Mouse (Mus musculus) lung, adult 2 months (tissue): ENCODE results near the gene Zcchc18.

Experiments
- CTCF ChIP-seq: fragments of 200-500 bp; IDR thresholded peaks from 2 replicates; pipeline ENCODE4 v1.5.1; 2011; ENCODE audit warnings: mild to moderate bottlenecking, low read length, control low read depth; ENCODE audit not compliant: insufficient read depth
- POLR2A ChIP-seq: fragments of 200-500 bp; IDR thresholded peaks from 2 replicates; pipeline ENCODE4 v1.6.1; 2011; ENCODE audit warnings: low read depth, mild to moderate bottlenecking, control low read depth, low read length, borderline replicate concordance; ENCODE audit errors: extremely low read depth

- TF ChIP-seq CTCF (no peak), POLR2A (no peak)
Measured at GRCm38 (mm10) chrX:137038502-137038901, 45.5 kb downstream of the Zcchc18 start.
